Mouse (Mus musculus): ENCODE data around the gene Mertk.

The Mertk gene

DNA sequence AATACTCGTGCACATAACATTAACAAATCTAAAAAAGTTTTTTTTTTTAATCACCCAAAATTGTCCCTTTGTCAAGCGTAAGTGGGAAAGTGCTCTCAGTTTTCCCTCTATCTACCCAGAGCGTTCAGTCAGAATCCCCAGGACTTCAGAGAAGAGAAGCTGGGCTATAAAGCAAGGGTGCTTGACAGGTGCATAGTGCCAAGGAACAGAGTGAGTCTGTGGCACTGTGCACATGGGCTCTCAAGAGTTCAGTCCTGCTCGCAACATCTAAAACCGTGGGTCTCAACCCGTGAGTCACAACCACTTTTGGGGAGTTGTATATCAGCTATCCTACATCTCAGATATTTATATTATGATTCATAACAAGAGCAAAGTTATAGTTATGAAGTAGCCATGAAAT lies 71.8 kb downstream of the Mertk start:
- Histone ChIP-seq H3K36me3 (ENCODE audit: control insufficient read depth, insufficient read depth, low read length, poor library complexity, severe bottlenecking) (no peaks in the 10 kb centered on the region), H3K27me3 (ENCODE audit: control insufficient read depth, insufficient read depth, low read length, poor library complexity, severe bottlenecking) (no peaks in the 10 kb centered on the region)
- no peak for DNase-seq (ENCODE audit: low read depth, low spot score)

DNA sequence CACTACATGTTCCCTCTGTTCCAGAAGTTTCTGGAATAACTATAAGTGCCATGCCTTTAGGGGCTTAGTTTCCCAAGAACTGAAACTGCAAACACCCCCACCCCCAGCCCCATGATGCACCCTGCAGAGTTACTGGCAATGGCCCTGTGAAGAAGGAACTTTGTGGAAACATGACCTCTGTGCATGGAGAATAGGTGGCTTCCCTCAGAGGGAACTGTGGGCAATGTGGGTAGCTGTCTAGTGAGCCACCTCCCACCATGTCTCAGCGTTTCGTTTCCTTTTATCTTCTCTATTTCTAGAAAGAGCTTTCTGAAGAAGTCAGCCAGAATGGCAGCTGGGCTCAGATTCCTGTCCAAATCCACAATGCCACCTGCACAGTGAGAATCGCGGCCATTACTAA lies 72.3 kb downstream of the Mertk start:
- no peaks in the 10 kb centered on the region for H3K36me3 ChIP-seq (ENCODE audit: control insufficient read depth, insufficient read depth, low read length, poor library complexity, severe bottlenecking)
- no peaks in the 10 kb centered on the region for H3K27me3 ChIP-seq (ENCODE audit: control insufficient read depth, insufficient read depth, low read length, poor library complexity, severe bottlenecking)
- peak; percentile 2 for DNase-seq (ENCODE audit: low read depth, low spot score)

DNA sequence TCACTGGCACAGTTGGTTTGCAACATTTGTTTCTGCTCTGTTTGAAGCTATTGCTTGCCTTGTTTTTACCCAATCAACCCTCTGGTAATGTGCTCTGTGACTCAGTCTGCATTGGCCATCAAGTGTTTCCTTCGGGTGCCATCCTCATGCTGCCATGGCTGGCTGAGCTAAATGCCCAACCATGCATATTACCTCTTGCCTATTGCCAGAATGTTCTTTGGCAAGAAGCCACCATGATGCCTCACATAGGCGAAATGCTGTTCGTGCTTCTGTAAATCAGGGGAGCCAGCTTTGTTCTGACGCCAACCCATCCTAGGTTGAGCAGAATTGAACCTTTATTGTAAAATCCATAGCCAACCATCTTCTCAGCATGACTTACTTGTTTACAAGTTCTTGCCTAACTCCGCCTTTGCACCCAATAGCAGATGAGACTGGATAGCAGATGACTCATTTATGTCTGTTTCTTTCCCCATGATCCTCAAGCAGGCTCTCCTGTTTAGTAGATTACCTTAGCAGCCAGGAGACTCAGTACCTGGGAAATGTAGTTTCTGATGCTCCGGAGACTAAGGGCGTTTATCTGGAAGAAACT lies 73.1 kb downstream of the Mertk start:
- DNase-seq (ENCODE audit: low read depth, low spot score) = no peak
- Histone ChIP-seq H3K27me3 (ENCODE audit: control insufficient read depth, insufficient read depth, low read length, poor library complexity, severe bottlenecking) (no peaks in the 10 kb centered on the region), H3K36me3 (ENCODE audit: control insufficient read depth, insufficient read depth, low read length, poor library complexity, severe bottlenecking) (no peaks in the 10 kb centered on the region)

DNA sequence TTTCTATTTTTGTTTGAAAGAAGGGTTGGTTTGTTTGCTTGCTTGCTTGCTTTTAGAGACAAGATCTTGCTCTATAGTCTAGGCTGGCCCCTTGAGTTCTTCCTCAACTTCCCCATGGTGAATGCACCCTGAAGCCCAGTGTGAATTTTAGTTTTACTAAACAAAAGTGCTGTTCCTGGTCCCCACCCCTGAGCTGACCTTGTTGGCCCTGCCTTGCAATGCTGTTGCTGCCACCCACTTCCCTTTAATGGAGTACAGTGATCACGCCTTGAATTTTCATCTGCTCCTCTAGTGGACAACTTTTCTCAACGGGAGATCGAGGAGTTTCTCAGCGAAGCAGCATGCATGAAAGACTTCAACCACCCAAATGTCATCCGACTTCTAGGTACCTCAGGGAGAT lies 83.5 kb downstream of the Mertk start:
- Histone ChIP-seq H3K27me3 (ENCODE audit: control insufficient read depth, insufficient read depth, low read length, poor library complexity, severe bottlenecking) (no peaks in the 10 kb centered on the region), H3K36me3 (ENCODE audit: control insufficient read depth, insufficient read depth, low read length, poor library complexity, severe bottlenecking) (no peaks in the 10 kb centered on the region)
- DNase-seq (ENCODE audit: low read depth, low spot score) = no peak

DNA sequence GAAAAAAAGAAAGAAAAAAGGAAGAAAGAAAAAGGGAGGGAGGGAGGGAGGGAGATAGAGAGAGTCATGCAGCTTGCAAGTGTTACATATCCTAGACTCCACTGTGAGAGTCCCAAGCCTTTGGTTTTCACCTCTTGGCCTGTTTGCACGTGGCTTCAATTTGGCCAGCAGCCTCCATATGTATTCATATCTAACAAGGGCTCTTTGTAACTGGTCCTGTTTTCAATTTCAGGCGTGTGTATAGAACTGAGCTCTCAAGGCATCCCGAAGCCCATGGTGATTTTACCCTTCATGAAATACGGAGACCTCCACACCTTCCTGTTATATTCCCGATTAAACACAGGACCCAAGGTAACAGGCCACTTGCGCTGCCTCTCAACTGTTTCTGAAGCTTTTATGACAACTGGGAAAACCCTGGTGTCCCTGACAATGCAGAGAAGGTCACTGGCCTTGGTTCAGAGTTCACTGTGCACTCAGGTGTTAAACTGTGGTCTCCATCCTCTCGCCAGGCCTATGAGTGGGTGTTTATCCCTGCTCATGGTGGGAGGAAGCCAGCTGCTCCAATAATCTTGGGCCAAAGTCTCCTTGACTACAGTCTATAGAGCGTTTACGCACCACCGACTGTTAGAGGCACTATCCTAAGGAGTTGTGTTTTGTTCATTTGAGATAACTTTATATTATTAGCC lies 85.0 kb downstream of the Mertk start:
- DNase-seq (ENCODE audit: low read depth, low spot score) = no peak
- H3K36me3 ChIP-seq (ENCODE audit: control insufficient read depth, insufficient read depth, low read length, poor library complexity, severe bottlenecking) = no peaks in the 10 kb centered on the region
- H3K27me3 ChIP-seq (ENCODE audit: control insufficient read depth, insufficient read depth, low read length, poor library complexity, severe bottlenecking) = no peaks in the 10 kb centered on the region

DNA sequence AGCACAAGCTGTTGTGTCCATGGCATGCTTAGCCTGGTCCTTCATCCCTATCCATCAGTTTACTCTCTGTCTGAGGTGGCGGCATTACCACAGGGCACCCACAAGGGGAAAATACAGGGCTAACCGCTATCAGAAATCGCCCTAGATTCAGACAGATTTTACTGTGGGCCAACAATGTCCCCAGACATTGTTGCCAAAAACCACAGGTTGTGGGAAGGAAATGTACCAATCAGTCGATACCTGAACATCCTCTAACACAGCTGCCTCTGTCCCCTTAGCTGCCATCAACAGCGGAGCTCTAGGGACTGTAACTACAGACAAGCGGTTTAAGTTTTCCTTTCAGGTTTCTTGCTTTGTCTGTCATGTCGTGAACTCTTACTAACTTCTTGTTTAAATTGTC lies 86.1 kb downstream of the Mertk start:
- Histone ChIP-seq H3K36me3 (ENCODE audit: control insufficient read depth, insufficient read depth, low read length, poor library complexity, severe bottlenecking) (no peaks in the 10 kb centered on the region), H3K27me3 (ENCODE audit: control insufficient read depth, insufficient read depth, low read length, poor library complexity, severe bottlenecking) (no peaks in the 10 kb centered on the region)
- DNase-seq (ENCODE audit: low read depth, low spot score) = no peak

DNA sequence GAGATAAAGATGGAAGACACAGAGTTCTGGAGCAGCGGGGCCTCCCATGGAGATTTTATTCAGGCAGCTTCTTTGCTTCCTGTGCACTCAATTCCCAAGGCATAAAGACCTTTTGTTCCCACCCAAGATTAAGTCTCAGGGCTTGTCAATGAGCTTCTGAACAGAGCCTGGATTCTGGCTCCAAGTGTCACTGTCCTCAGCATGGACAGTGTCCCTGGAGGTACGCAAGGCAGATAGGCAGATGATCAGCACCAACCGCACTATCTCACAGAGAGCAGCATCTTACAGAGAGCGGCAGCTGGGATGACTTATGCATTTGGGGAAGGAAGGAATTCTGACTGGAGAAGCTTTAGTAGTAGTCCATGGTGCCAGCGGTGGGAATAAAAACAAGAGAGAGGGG lies 87.6 kb downstream of the Mertk start:
- no peak for DNase-seq (ENCODE audit: low read depth, low spot score)
- H3K27me3 ChIP-seq (ENCODE audit: control insufficient read depth, insufficient read depth, low read length, poor library complexity, severe bottlenecking) = no peaks in the 10 kb centered on the region
- H3K36me3 ChIP-seq (ENCODE audit: control insufficient read depth, insufficient read depth, low read length, poor library complexity, severe bottlenecking) = no peaks in the 10 kb centered on the region

DNA sequence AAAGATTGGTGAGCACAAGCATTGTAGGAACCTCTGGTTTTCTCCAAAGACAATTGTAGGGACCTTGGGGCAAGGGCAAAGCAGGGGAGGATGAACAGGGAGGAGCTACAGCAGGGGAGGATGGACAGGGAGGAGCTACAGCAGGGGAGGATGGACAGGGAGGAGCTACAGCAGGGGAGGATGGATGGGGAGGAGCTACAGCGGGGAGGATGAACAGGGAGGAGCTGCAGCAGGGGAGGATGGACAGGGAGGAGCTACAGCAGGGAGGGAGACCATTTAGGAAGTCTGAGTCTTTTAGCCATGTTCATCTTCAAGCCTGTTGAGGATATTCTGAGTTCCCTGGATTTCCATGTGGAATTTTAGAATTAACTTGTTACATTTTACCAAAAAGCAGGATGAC lies 88.0 kb downstream of the Mertk start:
- H3K36me3 ChIP-seq (ENCODE audit: control insufficient read depth, insufficient read depth, low read length, poor library complexity, severe bottlenecking) = no peaks in the 10 kb centered on the region
- no peaks in the 10 kb centered on the region for H3K27me3 ChIP-seq (ENCODE audit: control insufficient read depth, insufficient read depth, low read length, poor library complexity, severe bottlenecking)
- DNase-seq (ENCODE audit: low read depth, low spot score) = no peak

DNA sequence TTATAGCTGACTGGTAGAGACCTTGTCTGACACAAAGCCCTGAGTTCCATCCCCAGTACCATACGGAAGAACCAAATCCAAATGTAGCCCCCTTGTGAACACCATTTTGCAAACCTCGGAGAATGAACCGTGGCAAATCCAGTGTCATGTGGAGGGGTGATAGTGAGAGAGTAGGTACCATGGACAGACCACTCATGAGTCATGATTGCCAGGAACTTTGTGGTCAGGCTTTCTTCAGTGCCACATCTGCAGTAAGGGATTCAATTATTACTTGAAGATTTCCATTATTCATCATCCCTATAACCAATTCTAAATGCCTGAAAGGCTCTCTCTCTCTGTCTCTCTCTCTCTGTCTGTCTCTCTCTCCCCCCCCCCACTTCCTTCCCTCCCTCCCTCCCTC lies 89.0 kb downstream of the Mertk start:
- Histone ChIP-seq H3K27me3 (ENCODE audit: control insufficient read depth, insufficient read depth, low read length, poor library complexity, severe bottlenecking) (no peaks in the 10 kb centered on the region), H3K36me3 (ENCODE audit: control insufficient read depth, insufficient read depth, low read length, poor library complexity, severe bottlenecking) (no peaks in the 10 kb centered on the region)
- DNase-seq (ENCODE audit: low read depth, low spot score) = no peak

DNA sequence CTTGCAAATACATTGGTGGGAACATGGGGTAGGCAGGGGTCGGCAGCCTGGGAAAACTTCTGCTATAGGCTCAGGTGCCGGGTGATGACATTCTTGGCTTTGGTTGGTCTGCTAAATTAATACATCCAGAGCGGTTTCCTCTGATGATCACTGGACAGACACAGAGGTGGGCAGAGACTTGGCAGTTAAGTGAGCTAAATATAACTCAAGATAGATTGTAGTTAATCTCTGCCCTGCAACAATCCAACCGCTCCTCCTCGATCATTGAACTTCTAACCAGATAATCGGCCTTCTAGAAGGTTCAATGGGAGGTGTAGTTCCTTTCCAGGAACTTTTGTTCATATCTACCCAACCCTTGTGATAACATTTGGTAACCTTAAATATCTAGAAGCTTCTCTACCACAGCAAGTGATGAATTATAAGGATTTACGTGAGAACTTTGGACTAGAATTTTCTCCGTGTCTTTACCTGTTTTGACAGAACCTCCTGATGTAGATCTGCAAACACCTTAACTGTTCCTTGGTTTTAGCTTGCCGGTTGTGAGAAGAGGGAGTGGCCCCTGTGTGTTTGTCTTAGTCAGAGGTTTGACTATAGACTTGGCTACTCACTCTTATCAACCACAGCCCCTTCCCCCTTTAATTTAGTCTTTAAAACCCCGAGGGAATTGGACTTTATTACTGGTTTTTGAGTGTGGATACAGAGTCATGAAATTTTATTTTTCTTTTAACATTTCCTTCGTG lies 92.3 kb downstream of the Mertk start:
- Histone ChIP-seq H3K36me3 (ENCODE audit: control insufficient read depth, insufficient read depth, low read length, poor library complexity, severe bottlenecking) (no peaks in the 10 kb centered on the region), H3K27me3 (ENCODE audit: control insufficient read depth, insufficient read depth, low read length, poor library complexity, severe bottlenecking) (no peaks in the 10 kb centered on the region)
- no peak for DNase-seq (ENCODE audit: low read depth, low spot score)

GRCm38 (mm10) chr2:128793958-128794357 lies 95.2 kb downstream of the Mertk start:
- no peaks in the 10 kb centered on the region for H3K27me3 ChIP-seq (ENCODE audit: control insufficient read depth, insufficient read depth, low read length, poor library complexity, severe bottlenecking)
- H3K36me3 ChIP-seq (ENCODE audit: control insufficient read depth, insufficient read depth, low read length, poor library complexity, severe bottlenecking) = no peaks in the 10 kb centered on the region
- DNase-seq (ENCODE audit: low read depth, low spot score) = no peak

DNA sequence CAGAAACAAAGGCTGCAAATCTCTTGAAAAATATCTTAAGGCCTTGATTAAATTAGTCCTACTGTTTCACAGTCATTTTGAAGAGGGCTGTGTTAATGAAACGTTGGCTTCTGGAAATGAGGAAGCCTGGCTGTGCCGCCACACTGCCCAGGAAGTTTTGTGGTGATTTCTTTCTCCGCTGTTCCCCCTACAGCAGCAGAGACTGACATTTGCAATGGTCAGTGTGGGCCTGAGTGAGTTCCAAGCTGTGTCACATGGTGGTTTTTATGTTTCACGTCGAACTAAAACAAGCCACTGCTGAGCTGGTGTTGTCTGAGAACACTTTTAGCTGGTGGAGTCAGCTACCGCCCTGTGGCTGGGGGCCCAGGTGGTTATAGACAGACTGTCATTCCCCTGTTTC lies 97.7 kb downstream of the Mertk start:
- Histone ChIP-seq H3K36me3 (ENCODE audit: control insufficient read depth, insufficient read depth, low read length, poor library complexity, severe bottlenecking) (no peaks in the 10 kb centered on the region), H3K27me3 (ENCODE audit: control insufficient read depth, insufficient read depth, low read length, poor library complexity, severe bottlenecking) (no peaks in the 10 kb centered on the region)
- DNase-seq (ENCODE audit: low read depth, low spot score) = no peak

GRCm38 (mm10) chr2:128803441-128803840 lies 104.7 kb downstream of the Mertk start:
- no peak for DNase-seq (ENCODE audit: low read depth, low spot score)
- H3K36me3 ChIP-seq (ENCODE audit: control insufficient read depth, insufficient read depth, low read length, poor library complexity, severe bottlenecking) = no peaks in the 10 kb centered on the region
- no peaks in the 10 kb centered on the region for H3K27me3 ChIP-seq (ENCODE audit: control insufficient read depth, insufficient read depth, low read length, poor library complexity, severe bottlenecking)

GRCm38 (mm10) chr2:128805341-128805740 lies 106.6 kb downstream of the Mertk start:
- no peaks in the 10 kb centered on the region for H3K27me3 ChIP-seq (ENCODE audit: control insufficient read depth, insufficient read depth, low read length, poor library complexity, severe bottlenecking)
- no peak for DNase-seq (ENCODE audit: low read depth, low spot score)
- no peaks in the 10 kb centered on the region for H3K36me3 ChIP-seq (ENCODE audit: control insufficient read depth, insufficient read depth, low read length, poor library complexity, severe bottlenecking)

DNA sequence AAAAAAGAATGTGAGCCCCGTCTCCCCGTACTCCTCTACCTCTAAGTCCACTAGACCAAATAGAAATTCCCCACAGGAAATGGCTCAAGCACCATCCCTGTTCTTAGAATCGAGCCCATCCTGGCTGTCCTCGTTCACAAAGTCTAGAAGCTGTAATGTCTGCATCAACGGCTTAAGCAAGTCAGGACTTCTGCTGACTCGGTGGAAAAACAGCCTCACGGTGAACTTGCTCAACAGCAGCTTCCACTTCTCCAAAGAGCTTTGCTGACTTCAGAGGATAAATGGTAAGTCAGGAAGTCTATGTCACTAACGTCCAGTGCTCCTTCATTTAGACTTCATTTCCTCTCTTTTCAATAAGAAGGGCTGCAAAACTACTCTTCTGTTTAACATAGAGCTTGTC lies 107.8 kb downstream of the Mertk start:
- DNase-seq (ENCODE audit: low read depth, low spot score) = no peak
- Histone ChIP-seq H3K36me3 (ENCODE audit: control insufficient read depth, insufficient read depth, low read length, poor library complexity, severe bottlenecking) (no peaks in the 10 kb centered on the region), H3K27me3 (ENCODE audit: control insufficient read depth, insufficient read depth, low read length, poor library complexity, severe bottlenecking) (no peaks in the 10 kb centered on the region)
